Comparison of ENCODE assay signal across 13 mouse cellular contexts in genomic region chr13:71138745-71139312, GRCm38 (mm10).
DNase-seq lines count a peak whose midpoint lies in the region; ATAC-seq lines count a peak whose summit lies in the region.
"Had no signal": no experiment of that assay in that cellular context is flagged by ENCODE, and none has a peak within 500 bp of the region (broad histone marks: within the 10 kb centered on the region; RNA-seq: fewer than 3 reads in every experiment).

No protein-coding gene starts in this region.

- H3K27me3 ChIP-seq in heart, embryonic 12.5 days (replicated peaks), result no peaks in the 10 kb centered on the region
- peaks cover 4% of the 10 kb centered on the region; the same call in 1 of the 2 replicates for H3K27me3 ChIP-seq in hindbrain, embryonic 15.5 days
- peaks cover 37% of the 10 kb centered on the region for H3K27me3 ChIP-seq in neural tube, embryonic 13.5 days

- H3K4me1 ChIP-seq in heart, embryonic 12.5 days (replicated peaks), result no peaks in the 10 kb centered on the region
- H3K4me1 ChIP-seq in hindbrain, embryonic 15.5 days (replicated peaks), result peaks cover 10% of the 10 kb centered on the region; the same call in 1 of the 2 replicates
- peaks cover 17% of the 10 kb centered on the region for H3K4me1 ChIP-seq in neural tube, embryonic 13.5 days (replicated peaks)

- no peaks in the 10 kb centered on the region for H3K36me3 ChIP-seq in heart, embryonic 12.5 days
- H3K36me3 ChIP-seq in hindbrain, embryonic 15.5 days, result no peaks in the 10 kb centered on the region
- no peaks in the 10 kb centered on the region for H3K36me3 ChIP-seq in neural tube, embryonic 13.5 days

- no peak overlapping the region for H3K9ac ChIP-seq in heart, embryonic 12.5 days
- no peak overlapping the region for H3K9ac ChIP-seq in hindbrain, embryonic 15.5 days
- H3K9ac ChIP-seq in neural tube, embryonic 13.5 days, result no peak overlapping the region

- H3K9me3 ChIP-seq in heart, embryonic 12.5 days (replicated peaks), result no peaks in the 10 kb centered on the region
- H3K9me3 ChIP-seq in hindbrain, embryonic 15.5 days, result no peaks in the 10 kb centered on the region
- H3K9me3 ChIP-seq in neural tube, embryonic 13.5 days, result no peaks in the 10 kb centered on the region

- peak; percentile 22 for DNase-seq in heart, adult 11 months
- peak; percentile 46 for DNase-seq in embryo, embryonic 10.5 days (ENCODE audit: low spot score)
- no peak for DNase-seq in MN1 (ENCODE audit: low spot score)
- DNase-seq in layer of hippocampus, postnatal 25 days (ENCODE audit: extremely low spot score in 1 of 2, low spot score in 1 of 2), result no peak
- no peak for DNase-seq in kidney, postnatal 14 days
- DNase-seq: cerebellum, adult 11-12 months; gastrocnemius, postnatal 36 days; kidney, adult 9 months; lung, postnatal 14 days; right cerebral cortex, postnatal 14 days had no signal

- H3K4me3 ChIP-seq in heart, embryonic 12.5 days, result no peak overlapping the region
- no peak overlapping the region for H3K4me3 ChIP-seq in hindbrain, embryonic 15.5 days
- H3K4me3 ChIP-seq in neural tube, embryonic 13.5 days, result no peak overlapping the region

- no peak overlapping the region for H3K4me2 ChIP-seq in heart, embryonic 12.5 days
- no peak overlapping the region for H3K4me2 ChIP-seq in hindbrain, embryonic 15.5 days
- no peak overlapping the region for H3K4me2 ChIP-seq in neural tube, embryonic 13.5 days

- no peak for ATAC-seq in heart, embryonic 12.5 days (ENCODE audit: insufficient number of reproducible peaks, low FRiP score)
- ATAC-seq in hindbrain, embryonic 15.5 days (ENCODE audit: low FRiP score, low read depth), result 0 out of 2 replicates have a peak, but pooled peaks have one; percentile 30
- peak; percentile 54; the same call in 1 of the 2 replicates for ATAC-seq in neural tube, embryonic 13.5 days (ENCODE audit: low read depth)

- WGBS in heart, embryonic 12.5 days, result 77% methylated on average over 11 of the region's 11 CpGs
- 25% methylated on average over 11 of the region's 11 CpGs for WGBS in hindbrain, embryonic 15.5 days
- 18% methylated on average over 11 of the region's 11 CpGs for WGBS in neural tube, embryonic 13.5 days

- H3K27ac ChIP-seq in heart, embryonic 12.5 days (ENCODE audit: poor library complexity, severe bottlenecking), result no peak overlapping the region
- no peak overlapping the region for H3K27ac ChIP-seq in hindbrain, embryonic 15.5 days (replicated peaks)
- H3K27ac ChIP-seq in neural tube, embryonic 13.5 days (replicated peaks), result no peak overlapping the region

Comparison
In these comparisons a context has a peak if more than half of its experiments do, and no peak if none do; other contexts are left out.
1. DNase-seq: peak in heart, adult 11 months (single experiment) and embryo, embryonic 10.5 days (single experiment); none in MN1 (single experiment), layer of hippocampus, postnatal 25 days (0 of 2) and kidney, postnatal 14 days (single experiment).